Mouse (Mus musculus): ENCODE measurements around the gene Dcp1a.

GRCm38 (mm10) chr14:30430026-30430425 is 49.3 kb upstream of the Dcp1a start:
- TF ChIP-seq POLR2A (IDR thresholded peaks at IDR 0.05; ENCODE audit: borderline replicate concordance, insufficient read depth, low read length), result no peak
- no peak for TF ChIP-seq CTCF (IDR thresholded peaks at IDR 0.05; ENCODE audit: borderline replicate concordance, insufficient read depth, low read depth, low read length)

Data from cerebellum, adult 2 months (tissue).